Mouse (Mus musculus): ENCODE results near the gene Tmem63b. TPM values are rescaled to one million over a fixed set of nuclear protein-coding genes. Genes with fewer than 3 reads are reported as not detected.

Gene Tmem63b
- polyA plus RNA-seq, 1 experiment, result 112 TPM

DNA sequence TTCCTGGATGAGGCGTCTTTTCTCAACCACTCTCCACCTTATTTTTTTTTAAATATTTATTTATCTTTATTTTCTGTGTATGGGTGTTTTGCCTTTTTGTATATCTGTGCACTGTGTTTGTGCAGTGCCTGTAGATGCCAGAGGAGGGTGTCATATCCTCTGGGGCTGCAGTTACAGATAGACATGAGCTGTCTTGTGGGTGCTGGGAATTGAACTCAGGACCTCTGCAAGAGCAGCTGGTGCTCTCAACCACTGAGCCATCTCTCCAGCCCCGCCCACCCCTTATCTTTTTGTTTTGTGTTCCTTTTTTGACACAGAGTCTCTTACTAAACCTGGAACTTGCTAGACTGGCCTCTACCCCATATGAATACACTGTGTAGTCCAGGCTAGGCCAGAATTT lies 40.8 kb upstream of the Tmem63b start:
- Histone ChIP-seq H3K4me3 (ENCODE audit: low read depth, low read length) (no peak overlapping the region), H3K9ac (ENCODE audit: low read depth, poor library complexity, severe bottlenecking) (no peak overlapping the region), H3K27me3 (ENCODE audit: control insufficient read depth, insufficient read depth, low read length, poor library complexity, severe bottlenecking) (no peaks in the 10 kb centered on the region), H3K27ac (ENCODE audit: insufficient read depth, low read length) (no peak overlapping the region), H3K36me3 (ENCODE audit: control insufficient read depth, insufficient read depth, low read length, poor library complexity, severe bottlenecking) (no peaks in the 10 kb centered on the region), H3K9me3 (replicated peaks; ENCODE audit: control insufficient read depth, insufficient read depth, low read length, poor library complexity, severe bottlenecking) (no peaks in the 10 kb centered on the region), H3K4me1 (ENCODE audit: control insufficient read depth, insufficient read depth, low read length) (peaks cover 1% of the 10 kb centered on the region)
- TF ChIP-seq POLR2A (IDR thresholded peaks at IDR 0.05; ENCODE audit: insufficient read depth, low read length) (no peak), CTCF (IDR thresholded peaks at IDR 0.05; ENCODE audit: low read depth, low read length) (no peak), EP300 (IDR thresholded peaks at IDR 0.05; ENCODE audit: insufficient read depth, low read depth, low read length) (no peak)

DNA sequence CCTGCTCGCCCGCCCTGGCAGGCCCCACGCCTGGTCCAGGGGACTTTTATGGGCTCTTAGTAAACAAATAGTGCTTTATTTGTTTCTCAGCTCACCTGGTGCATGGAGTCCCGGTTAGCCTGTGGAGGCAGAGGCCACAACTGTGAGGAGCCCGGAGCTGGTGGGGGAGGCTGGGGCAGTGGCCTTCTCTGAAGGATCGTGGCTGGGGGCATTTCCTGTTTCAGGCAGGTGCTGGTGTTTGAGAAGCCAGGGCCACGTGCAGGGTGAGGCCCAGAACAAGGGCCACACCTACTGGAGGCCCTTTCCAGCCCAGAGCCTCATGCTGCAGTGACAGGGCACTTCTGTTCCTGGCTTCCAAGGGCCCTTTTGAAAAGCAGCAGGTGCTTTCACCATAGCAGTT lies 39.5 kb upstream of the Tmem63b start:
- H3K27me3 ChIP-seq (ENCODE audit: control insufficient read depth, insufficient read depth, low read length, poor library complexity, severe bottlenecking), result no peaks in the 10 kb centered on the region
- H3K27ac ChIP-seq (ENCODE audit: insufficient read depth, low read length), result no peak overlapping the region
- peak; percentile 57; the same call in 1 of the 2 replicates for TF ChIP-seq EP300 (IDR thresholded peaks at IDR 0.05; ENCODE audit: insufficient read depth, low read depth, low read length)
- no peak for TF ChIP-seq CTCF (IDR thresholded peaks at IDR 0.05; ENCODE audit: low read depth, low read length)
- no peaks in the 10 kb centered on the region for H3K9me3 ChIP-seq (replicated peaks; ENCODE audit: control insufficient read depth, insufficient read depth, low read length, poor library complexity, severe bottlenecking)
- no peak overlapping the region for H3K4me3 ChIP-seq (ENCODE audit: low read depth, low read length)
- no peaks in the 10 kb centered on the region for H3K36me3 ChIP-seq (ENCODE audit: control insufficient read depth, insufficient read depth, low read length, poor library complexity, severe bottlenecking)
- peaks cover 1% of the 10 kb centered on the region for H3K4me1 ChIP-seq (ENCODE audit: control insufficient read depth, insufficient read depth, low read length)
- H3K9ac ChIP-seq (ENCODE audit: low read depth, poor library complexity, severe bottlenecking), result no peak overlapping the region

DNA sequence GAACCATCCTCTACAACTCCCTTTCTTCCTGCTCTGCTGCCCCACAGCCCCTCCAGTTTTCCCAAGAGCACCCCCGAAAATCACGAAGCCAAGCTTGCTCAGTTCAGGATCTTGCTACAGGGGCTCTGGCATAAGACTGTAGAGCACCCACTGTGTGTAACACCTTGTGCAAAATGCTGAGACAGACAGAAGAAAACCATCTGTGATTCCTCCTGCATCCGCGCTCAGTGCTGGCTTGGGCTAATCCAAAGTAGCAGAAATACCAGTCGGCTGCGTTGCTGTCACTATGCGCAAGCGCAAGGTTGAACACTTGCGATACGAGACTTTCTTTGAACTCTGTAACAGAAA lies 37.8 kb upstream of the Tmem63b start:
- Histone ChIP-seq H3K4me3 (ENCODE audit: low read depth, low read length) (no peak overlapping the region), H3K27ac (ENCODE audit: insufficient read depth, low read length) (no peak overlapping the region), H3K9ac (ENCODE audit: low read depth, poor library complexity, severe bottlenecking) (no peak overlapping the region), H3K36me3 (ENCODE audit: control insufficient read depth, insufficient read depth, low read length, poor library complexity, severe bottlenecking) (no peaks in the 10 kb centered on the region), H3K4me1 (ENCODE audit: control insufficient read depth, insufficient read depth, low read length) (peaks cover 1% of the 10 kb centered on the region), H3K9me3 (replicated peaks; ENCODE audit: control insufficient read depth, insufficient read depth, low read length, poor library complexity, severe bottlenecking) (no peaks in the 10 kb centered on the region), H3K27me3 (ENCODE audit: control insufficient read depth, insufficient read depth, low read length, poor library complexity, severe bottlenecking) (no peaks in the 10 kb centered on the region)
- TF ChIP-seq CTCF (IDR thresholded peaks at IDR 0.05; ENCODE audit: low read depth, low read length) (no peak), POLR2A (IDR thresholded peaks at IDR 0.05; ENCODE audit: insufficient read depth, low read length) (no peak), EP300 (IDR thresholded peaks at IDR 0.05; ENCODE audit: insufficient read depth, low read depth, low read length) (no peak)

DNA sequence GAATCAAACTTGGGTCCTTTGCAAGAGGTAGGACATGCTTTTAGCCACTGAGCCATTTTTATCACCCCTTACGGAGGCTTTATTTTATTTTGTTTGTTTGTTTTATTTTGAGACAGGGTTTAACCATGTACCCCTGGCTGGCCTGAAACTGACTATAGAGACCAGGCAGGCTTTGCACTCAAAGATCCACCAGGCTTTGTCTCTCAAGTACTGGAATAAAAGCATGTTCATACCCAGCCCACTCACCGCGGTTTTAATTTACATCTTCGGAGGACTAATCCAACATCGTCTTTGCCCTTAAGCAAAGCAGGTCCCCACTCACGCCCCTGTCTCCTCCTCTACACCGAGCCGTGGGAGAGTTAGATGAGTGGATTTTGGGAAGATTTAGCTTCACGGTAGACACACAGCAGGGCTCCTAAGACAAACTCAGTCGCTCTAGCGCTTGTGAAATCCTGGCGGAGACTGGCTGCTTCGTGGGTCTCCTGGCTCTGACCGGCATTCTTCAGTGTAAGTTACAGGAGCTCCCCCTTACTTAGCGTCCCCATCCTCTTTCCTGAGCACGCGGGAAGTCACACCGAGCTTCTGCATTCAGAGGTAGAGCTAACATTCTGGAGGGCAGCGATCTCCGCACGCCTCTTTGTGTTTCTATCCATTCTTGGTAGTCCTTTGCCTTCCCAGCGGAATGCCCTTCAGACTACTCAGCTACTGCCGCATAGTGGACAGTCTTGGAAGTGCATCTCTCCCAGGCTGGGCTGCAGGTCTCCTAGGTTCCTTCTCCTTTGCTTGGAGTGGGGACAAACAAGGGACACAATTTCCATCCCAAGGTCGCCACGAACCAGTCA lies 37.2 kb upstream of the Tmem63b start:
- TF ChIP-seq EP300 (IDR thresholded peaks at IDR 0.05; ENCODE audit: insufficient read depth, low read depth, low read length) (no peak), POLR2A (IDR thresholded peaks at IDR 0.05; ENCODE audit: insufficient read depth, low read length) (no peak), CTCF (IDR thresholded peaks at IDR 0.05; ENCODE audit: low read depth, low read length) (peak; percentile 98)
- Histone ChIP-seq H3K9me3 (replicated peaks; ENCODE audit: control insufficient read depth, insufficient read depth, low read length, poor library complexity, severe bottlenecking) (no peaks in the 10 kb centered on the region), H3K9ac (ENCODE audit: low read depth, poor library complexity, severe bottlenecking) (peak overlapping the region; percentile 41), H3K36me3 (ENCODE audit: control insufficient read depth, insufficient read depth, low read length, poor library complexity, severe bottlenecking) (no peaks in the 10 kb centered on the region), H3K27me3 (ENCODE audit: control insufficient read depth, insufficient read depth, low read length, poor library complexity, severe bottlenecking) (no peaks in the 10 kb centered on the region), H3K4me3 (ENCODE audit: low read depth, low read length) (peak overlapping the region; percentile 59), H3K4me1 (ENCODE audit: control insufficient read depth, insufficient read depth, low read length) (peaks cover 1% of the 10 kb centered on the region), H3K27ac (ENCODE audit: insufficient read depth, low read length) (no peak overlapping the region)

DNA sequence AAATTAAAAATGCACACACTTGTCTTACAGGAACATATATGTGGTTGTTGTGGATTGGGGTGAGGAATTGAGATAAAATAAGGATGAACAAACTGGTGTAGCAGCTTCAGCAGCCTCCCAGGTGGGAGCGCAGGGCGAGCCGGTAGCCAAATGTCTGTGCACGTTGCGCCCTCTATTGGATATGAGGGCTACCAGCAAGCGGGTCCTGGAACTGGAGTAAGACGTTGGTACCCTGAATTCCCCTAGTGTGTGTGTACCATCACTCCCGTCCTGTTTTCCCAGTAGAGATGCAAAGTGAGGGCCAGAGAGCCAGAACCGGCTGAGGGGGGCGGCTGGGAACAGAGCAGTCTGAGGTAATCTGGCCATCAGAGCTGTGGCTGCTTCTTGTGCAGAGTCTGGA lies 31.6 kb upstream of the Tmem63b start:
- H3K27me3 ChIP-seq (ENCODE audit: control insufficient read depth, insufficient read depth, low read length, poor library complexity, severe bottlenecking), result no peaks in the 10 kb centered on the region
- no peaks in the 10 kb centered on the region for H3K4me1 ChIP-seq (ENCODE audit: control insufficient read depth, insufficient read depth, low read length)
- no peak overlapping the region for H3K4me3 ChIP-seq (ENCODE audit: low read depth, low read length)
- no peaks in the 10 kb centered on the region for H3K36me3 ChIP-seq (ENCODE audit: control insufficient read depth, insufficient read depth, low read length, poor library complexity, severe bottlenecking)
- no peak overlapping the region for H3K27ac ChIP-seq (ENCODE audit: insufficient read depth, low read length)
- no peak for TF ChIP-seq POLR2A (IDR thresholded peaks at IDR 0.05; ENCODE audit: insufficient read depth, low read length)
- TF ChIP-seq CTCF (IDR thresholded peaks at IDR 0.05; ENCODE audit: low read depth, low read length), result peak; percentile 96
- H3K9me3 ChIP-seq (replicated peaks; ENCODE audit: control insufficient read depth, insufficient read depth, low read length, poor library complexity, severe bottlenecking), result no peaks in the 10 kb centered on the region
- no peak overlapping the region for H3K9ac ChIP-seq (ENCODE audit: low read depth, poor library complexity, severe bottlenecking)

DNA sequence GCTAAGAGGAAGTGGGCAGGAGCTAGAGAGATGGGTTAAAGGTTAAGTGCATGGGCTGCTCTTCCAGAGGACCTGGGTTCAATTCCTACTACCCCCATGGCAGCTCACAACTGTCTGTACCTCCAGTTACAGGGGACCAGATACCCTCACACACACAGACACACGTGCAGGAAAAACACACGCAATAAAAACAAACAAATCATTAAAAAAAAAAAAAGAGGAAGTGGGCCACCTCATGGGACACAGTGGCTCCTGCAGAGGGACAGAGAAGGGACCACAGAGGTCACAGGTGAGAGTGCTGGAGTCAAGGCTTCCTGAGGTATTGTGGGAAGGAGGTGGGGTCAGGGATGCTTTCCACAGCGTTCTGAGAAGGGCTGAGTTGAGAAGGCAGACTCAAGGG lies 24.8 kb upstream of the Tmem63b start:
- Histone ChIP-seq H3K9ac (ENCODE audit: low read depth, poor library complexity, severe bottlenecking) (no peak overlapping the region), H3K27me3 (ENCODE audit: control insufficient read depth, insufficient read depth, low read length, poor library complexity, severe bottlenecking) (no peaks in the 10 kb centered on the region), H3K9me3 (replicated peaks; ENCODE audit: control insufficient read depth, insufficient read depth, low read length, poor library complexity, severe bottlenecking) (no peaks in the 10 kb centered on the region), H3K36me3 (ENCODE audit: control insufficient read depth, insufficient read depth, low read length, poor library complexity, severe bottlenecking) (no peaks in the 10 kb centered on the region), H3K4me1 (ENCODE audit: control insufficient read depth, insufficient read depth, low read length) (no peaks in the 10 kb centered on the region), H3K27ac (ENCODE audit: insufficient read depth, low read length) (no peak overlapping the region), H3K4me3 (ENCODE audit: low read depth, low read length) (no peak overlapping the region)
- TF ChIP-seq POLR2A (IDR thresholded peaks at IDR 0.05; ENCODE audit: insufficient read depth, low read length) (no peak), EP300 (IDR thresholded peaks at IDR 0.05; ENCODE audit: insufficient read depth, low read depth, low read length) (no peak), CTCF (IDR thresholded peaks at IDR 0.05; ENCODE audit: low read depth, low read length) (no peak)

Measured in ES-Bruce4 (cell line).